Mouse (Mus musculus) thymus, postnatal 36 days (tissue): ENCODE results near the gene Gpm6a.
"Not testable (repeated sequence)": the region's sequence is repeated elsewhere in the genome, so short reads cannot be mapped to it uniquely, and the experiment has no call there.

Experiments used
- DNase-seq, 2 experiments: peaks; one replicate each; pipeline ENCODE4 v3.0.0; 2022; ENCODE audit warnings: mixed read lengths in 2 of 2

Gene Gpm6a

DNA sequence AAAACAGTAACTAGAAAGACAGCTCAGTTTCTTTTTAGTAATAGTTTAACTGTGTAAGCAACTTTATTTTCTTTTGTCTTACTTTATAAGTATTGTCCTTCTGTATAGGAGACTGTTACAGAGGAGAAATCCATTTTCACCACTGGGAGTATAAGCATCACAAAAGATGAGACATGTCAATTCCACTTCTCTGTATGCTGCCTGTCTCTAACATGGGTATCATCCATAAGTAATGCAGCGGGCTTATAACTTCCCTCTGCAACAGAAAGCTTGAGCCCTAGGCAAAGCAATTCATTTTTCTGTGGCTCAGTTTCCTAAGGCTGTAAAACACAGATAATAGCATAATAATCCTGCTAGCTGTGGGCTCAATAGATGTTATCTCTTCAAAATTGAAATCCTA, 62.4 kb downstream of the Gpm6a start:
- DNase-seq = no peak

DNA sequence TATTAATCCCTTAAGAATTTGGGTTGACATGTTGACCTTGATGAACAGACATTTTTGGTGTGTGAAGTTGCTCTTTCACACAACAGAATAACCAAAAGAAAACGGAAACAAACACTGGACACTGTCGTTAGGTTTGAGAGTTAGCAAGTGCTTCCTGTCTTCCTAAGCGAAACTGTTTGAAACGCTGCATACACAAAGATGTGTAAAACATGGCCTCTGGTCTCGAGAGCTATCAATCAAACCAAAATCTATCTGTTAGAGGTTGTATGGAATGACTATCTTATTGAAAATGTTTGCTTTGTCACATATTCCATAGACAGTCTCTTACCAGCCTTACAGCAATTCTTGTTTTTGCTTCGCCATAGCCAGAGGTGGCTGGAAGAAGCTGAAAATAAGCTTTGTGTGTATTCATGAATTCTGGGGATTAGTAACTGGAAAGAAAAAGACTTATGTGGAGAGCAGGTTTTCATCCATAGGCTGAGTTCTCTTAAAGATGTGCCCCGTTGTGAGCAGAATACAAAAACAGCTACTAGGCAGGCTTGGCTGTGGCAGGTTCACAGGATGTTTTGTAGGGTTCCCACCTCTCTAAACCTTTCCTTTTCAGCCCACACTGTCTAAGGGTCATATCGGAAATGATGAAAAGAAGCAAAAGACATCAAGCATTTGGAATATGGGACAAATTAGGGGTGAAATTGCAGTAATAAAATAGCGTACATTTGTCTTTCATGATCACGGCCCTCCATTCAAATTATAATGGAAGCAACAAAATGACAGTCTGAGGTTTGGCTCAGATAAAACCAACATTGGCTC, 71.4 kb downstream of the Gpm6a start:
- no peak for DNase-seq

DNA sequence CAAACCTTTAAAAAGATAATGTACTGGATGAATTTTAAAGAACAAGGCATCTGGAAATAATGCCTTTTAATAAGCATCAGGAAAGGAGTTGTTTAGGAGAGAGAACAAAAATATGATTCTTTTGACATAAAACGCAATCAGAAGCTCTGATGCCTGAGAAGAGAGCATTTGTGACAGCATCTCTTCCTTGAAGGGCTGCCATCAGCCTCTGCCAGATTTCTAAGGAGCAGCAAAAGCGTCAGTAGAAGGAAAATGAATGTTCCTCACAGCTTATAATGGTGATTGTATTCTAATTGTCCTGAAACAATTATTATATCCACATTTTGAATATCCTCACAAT, 72.0 kb downstream of the Gpm6a start:
- DNase-seq = no peak

DNA sequence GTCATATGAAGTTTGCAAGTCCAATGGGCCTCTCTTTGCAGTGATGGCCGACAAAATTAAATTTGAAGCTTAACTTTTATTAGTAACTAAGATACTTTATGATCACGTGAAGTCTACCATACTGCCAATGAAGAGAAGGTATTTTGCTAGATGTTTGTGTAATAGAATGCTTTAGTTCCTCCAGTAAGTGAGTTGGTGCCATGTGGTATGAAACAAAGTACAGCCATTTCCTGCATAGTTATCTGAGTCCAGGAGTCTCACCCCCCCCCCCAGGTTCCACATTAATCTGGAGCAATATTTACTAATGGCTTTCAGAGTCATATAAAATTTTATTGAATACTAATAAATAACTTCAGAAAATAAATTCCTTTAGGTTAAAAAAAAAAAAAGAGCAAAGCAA, 73.7 kb downstream of the Gpm6a start:
- no peak for DNase-seq

DNA sequence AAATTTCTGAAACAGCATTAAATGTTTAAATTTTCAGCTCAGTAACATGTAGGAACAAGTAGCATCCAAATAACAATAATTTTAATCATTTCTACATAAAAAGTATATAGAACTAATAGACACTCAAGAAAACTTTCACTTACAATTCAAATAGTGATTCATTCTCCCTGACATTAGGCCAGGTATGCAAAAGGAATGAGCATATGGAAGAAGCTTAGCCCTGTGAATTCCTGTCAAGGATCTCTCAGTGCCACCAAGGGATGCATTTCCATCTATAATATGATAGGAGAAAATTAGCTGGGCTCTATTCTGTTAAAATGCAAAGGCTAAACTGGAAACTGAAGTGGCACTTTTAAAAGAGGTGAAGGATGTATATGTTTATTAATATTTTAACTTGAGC, 76.5 kb downstream of the Gpm6a start:
- DNase-seq = no peak

DNA sequence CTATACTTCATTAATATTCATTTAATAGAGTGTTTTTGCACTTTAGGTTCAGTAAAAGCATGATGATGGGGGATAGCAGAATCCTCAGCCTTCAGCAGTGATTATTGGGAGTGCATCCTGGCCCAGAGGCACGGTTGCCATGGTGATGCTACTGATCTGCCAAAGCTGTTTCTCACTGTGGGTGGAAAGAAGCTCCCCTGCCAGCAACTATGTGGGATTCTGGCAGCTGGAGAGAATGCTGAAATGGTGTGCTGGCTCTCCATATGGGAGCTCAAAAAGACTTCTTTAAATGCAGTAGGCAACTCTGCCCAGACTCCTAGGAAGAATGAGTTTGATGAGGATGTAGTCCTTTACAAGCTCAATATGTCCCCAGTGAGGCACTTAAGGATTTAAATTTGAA, 79.7 kb downstream of the Gpm6a start:
- no peak for DNase-seq

DNA sequence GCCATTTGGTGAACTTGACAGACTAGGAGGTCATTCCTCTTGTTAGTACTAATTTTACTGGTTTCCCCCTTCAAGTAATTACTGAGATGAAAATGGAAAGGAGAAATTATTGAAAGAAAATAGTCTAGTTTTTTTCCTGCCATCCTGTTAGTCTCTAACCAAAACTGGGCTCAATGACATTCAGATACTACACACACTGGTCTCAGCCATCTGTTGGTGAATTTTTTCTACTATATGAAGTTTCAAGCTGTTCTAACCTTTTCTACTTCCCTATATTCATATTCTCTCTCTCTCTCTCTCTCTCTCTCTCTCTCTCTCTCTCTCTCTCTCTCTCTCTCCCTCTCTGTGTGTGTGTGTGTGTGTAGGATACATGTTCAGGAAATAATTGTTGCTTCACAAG, 80.8 kb downstream of the Gpm6a start:
- no peak for DNase-seq

DNA sequence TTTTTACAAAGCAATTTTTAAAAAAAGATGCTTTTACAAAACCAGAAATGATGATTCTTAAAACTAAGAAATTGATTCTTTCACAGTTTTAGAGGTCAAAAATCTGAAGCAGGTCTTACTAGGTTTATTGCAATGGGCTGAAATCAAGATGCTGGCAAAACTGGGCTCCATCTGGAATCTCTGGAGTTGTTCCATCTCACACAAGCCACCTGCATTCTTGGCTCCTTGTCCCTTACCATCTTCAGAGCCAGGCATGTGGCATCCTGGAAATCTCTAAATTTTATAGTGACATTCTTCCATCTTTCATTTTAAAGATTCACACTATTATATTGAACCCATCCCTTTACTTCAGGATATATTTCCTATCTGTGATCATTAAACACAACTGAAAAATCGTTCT, 88.3 kb downstream of the Gpm6a start:
- DNase-seq = no peak

DNA sequence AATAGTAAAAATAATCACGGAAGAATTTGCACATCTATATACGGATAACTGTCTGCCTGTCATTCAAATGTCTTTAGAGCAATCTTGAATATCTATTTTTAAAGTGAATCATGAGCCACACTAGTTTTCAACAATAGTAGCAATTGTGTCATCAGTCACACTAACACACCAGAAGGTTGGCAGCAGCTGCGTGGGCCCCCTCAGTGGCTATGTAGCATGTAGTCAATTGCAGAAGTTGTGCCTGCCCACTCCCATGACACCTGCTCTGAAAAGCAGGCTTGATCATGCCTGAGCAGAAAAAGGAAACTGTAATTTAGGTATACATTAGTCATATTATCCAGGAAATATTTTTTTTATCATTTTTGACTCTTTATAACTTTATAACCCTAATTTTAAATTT, 93.8 kb downstream of the Gpm6a start:
- no peak for DNase-seq

DNA sequence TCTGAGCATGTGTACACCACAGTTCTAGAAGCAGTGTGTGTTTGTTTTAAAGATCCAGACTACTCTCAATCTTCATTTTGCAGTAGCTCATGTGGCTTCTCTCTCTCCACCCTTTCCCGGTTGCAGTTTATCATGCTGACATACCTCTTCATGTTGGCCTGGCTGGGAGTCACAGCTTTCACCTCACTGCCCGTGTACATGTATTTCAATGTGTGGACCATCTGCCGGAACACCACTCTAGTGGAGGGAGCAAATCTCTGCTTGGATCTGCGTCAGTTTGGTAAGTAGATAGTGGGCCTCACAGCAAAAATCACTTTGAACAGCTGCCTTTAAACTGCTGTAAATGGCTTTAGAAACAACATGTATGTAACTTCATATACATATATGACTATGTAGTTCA, 95.3 kb downstream of the Gpm6a start:
- no peak for DNase-seq

DNA sequence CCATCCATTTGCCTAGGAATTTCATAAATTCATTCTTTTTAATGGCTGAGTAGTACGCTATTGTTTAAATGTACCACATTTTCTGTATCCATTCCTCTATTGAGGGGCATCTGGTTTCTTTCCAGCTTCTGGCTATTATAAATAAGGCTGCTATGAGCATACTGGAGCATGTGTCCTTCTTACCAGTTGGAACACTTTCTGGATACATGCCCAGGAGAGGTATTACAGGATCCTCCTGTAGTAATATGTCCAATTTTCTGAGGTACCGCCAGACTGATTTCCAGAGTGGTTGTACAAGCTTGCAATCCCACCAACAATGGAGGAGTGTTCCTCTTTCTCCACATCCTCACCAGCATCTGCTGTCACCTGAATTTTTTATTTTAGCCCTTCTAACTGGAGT, 114.2 kb downstream of the Gpm6a start:
- DNase-seq = not testable (repeated sequence)

DNA sequence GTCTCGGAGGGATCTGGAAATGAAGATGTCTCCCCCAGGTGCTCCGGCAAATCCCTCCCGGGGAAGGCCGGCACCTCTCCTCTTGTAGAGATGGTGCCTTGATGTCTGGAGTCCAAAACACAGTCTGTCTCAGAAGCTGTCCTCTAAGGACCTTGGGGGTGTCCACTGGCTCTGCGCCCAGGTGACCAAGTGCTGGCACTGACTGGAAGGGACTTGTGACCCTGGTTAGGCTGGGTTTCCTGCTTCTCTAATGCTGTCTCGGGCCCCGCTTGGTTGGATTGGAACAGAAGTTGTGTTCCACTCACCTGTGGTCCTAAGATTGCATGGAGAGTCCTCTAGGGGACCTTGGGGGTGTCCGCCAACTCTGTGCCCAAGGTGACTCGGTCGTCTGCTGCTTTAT, 118.8 kb downstream of the Gpm6a start:
- no peak for DNase-seq

DNA sequence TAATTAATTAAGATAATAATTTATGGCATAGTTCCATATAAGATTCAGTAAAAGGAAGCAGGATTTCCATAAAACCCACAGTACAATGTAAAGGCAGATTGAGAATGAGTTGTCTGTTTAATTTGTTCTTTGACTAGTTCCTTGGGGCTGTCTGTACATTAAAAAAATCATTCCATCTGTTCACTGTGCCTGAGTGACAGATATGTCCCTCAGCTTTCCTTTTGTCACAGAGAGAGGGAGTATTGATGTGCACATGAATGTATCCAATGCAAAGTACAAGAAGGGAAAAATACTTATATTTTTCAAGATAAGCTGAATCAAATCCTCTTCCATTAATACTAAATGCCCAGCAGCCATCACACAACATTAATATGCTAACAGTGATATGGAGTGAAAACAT, 147.6 kb downstream of the Gpm6a start:
- no peak for DNase-seq

DNA sequence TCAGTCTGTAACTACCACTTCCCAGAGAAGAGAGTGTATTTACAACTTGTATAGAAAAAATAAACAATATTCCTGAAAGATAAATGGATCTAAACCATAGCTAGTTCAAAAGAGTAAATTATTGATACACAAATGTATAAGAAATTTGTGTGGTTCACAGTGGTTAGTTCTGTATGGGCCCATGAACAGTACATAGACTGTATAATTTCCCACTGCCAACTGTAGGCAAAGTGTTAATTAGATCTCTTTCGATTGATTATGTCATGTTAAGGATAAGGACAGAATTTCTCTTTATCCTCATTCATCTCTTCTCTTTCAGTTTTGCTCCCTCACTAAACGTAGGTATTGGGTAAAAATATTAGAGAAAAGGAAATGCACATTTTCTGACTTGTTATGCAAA, 148.4 kb downstream of the Gpm6a start:
- DNase-seq = no peak

DNA sequence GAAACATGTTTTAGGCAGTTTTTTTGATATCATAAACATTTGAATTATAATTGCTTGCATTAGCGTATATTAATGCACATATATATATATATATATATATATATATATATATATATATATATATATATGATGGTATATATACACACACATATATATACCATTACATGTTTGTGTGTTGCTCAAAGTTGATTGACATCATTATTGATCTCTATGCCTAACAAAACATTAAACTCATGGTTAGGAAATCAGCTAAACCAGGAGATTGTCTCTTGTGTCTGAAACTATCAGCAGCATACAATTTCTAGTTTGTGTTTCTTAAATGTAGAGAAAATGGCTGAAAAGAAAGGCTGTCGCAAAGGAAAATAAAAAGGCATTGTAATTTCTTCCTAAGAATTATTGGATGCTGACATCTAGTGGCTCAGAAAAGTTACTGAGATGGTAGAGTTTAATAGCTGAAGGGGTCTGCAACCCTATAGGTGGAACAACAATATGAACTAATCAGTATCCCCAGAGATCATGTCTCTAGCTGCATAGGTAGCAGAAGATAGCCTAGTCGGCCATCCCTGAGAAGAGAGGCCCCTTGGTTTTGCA, 149.3 kb downstream of the Gpm6a start:
- no peak for DNase-seq
